Mouse (Mus musculus): ENCODE results near the gene Slc2a12.

The Slc2a12 gene

DNA sequence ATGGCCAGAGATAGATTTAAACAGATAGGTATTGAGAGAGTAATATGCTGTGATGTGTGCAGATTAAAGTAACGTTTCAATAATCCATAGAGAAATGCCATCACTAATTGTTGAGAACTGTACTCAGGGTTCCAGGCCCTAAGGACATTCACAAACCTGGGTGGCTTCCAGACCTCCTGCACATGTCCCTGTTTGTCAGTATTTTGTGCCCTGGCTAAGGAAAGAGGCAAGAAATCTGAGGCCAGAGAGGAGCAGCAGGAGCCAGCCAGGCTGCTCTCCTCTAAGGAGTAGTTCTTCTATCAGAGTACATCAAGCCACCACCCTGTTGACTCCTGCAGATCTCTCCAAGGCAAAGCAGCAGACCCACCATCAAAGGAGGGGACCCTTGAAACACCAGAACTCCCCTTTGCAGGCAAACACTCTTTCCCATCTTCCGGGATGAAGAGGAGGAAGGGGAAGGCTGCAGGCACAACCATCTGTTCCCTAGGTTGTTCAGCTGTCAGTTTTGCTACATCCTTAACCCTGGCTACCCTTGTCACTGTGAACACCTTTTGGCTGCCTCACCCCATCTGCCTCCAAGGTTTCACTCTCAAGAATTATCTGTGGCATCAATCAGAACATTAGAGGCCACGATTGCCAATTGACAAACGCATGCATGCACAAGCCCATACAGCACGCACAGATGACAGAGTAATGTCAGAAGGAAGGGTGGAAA lies 15.6 kb downstream of the Slc2a12 start:
- DNase-seq (ENCODE audit: low spot score), result no peak

- DNase-seq (ENCODE audit: low spot score), result no peak
These were observed 23.7 kb downstream of the Slc2a12 start for GRCm38 (mm10) chr10:22668509-22668908.

DNA sequence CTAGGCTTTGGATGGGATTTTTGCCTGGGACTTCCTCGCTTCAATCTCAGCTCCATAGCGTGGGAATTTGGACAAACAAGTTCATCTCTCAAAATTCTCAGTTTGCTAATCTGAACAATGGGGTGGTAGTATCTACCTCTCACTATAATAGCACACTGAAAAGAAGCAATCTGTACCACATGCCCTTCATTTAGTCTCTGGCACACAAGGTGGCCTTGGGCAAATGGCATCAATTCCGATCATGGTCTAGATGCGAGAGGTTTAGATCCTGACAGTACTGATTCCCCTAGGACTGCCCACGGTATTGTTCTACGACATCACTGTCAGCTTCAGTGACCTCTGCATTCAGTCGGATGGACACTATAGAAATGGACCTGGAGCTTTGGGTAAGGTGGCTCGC lies 29.4 kb downstream of the Slc2a12 start:
- no peak for DNase-seq (ENCODE audit: low spot score)

DNA sequence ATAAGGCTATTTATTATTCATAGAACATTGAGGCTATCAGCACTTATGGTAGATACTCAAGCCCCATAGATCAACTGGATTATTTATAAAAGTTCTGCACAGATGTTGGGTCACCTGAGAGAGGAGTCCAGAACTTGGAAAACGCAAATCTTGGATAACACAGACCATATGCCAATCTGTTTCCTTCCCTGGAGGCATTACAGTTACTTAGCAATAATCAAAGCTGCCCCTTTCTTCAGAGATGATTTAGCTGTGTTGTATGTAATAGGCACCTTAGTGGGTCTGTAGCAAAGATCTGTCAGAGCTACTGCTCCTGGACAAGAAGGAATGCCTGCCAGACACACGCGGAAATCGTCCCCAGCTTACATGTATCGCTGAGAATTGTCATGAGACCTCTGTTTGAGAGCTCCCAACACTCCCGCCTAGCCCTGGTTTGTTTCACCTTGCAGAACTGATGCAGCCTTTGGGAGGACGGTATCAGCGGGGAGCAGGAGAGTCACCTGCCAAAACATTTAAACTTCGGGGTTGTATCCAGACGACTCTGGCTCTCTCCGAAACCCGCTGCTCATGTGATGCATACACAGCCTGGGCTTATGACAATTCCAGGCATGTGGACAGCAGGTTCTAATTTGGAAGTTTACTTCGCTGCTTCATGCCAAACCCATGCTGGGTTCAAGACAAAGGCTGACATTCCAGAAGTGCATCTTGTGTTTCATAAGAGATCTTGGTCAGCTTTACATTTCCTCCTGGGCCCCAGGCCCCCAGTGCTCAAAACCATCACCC lies 31.2 kb downstream of the Slc2a12 start:
- DNase-seq (ENCODE audit: low spot score), result no peak

DNA sequence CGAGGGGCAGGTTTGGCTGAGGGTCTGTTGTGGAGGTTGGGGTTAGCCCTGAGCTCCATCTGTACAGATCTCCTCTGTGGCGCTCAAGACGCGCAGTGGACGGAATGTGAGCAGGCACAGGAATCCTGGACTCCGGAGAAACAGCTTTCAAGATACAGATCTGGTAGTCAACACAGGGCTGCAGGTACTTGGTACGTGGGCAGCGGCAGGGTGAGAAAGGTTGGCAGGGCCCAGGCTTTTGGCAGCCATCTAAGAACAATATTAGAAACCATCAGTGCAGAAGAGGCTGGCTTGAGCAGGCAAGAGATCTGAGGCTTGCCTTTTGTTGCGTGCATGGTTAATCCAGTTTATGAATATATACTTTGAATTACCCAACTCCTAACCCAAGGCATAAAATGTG lies 51.4 kb downstream of the Slc2a12 start:
- no peak for DNase-seq (ENCODE audit: low spot score)

DNA sequence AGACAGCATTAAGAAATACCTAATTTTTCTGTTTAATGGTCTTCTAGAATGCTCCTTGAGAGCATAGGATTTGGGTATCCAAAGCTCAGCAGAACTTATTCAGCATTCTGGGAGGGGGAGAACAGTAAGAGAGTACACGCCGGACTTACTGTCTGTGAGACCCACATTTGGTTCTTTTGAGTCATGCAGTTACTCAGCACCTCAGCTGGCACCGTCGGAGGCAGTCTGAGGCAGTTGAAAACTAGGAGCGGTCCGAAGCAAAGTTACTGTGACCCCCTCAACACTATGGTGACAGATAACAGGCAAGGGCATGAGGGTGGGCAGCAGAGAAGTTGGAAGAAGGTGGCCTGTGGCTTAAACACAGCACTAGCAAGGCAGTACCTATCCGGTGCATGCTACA lies 52.1 kb downstream of the Slc2a12 start:
- DNase-seq (ENCODE audit: low spot score), result no peak

DNA sequence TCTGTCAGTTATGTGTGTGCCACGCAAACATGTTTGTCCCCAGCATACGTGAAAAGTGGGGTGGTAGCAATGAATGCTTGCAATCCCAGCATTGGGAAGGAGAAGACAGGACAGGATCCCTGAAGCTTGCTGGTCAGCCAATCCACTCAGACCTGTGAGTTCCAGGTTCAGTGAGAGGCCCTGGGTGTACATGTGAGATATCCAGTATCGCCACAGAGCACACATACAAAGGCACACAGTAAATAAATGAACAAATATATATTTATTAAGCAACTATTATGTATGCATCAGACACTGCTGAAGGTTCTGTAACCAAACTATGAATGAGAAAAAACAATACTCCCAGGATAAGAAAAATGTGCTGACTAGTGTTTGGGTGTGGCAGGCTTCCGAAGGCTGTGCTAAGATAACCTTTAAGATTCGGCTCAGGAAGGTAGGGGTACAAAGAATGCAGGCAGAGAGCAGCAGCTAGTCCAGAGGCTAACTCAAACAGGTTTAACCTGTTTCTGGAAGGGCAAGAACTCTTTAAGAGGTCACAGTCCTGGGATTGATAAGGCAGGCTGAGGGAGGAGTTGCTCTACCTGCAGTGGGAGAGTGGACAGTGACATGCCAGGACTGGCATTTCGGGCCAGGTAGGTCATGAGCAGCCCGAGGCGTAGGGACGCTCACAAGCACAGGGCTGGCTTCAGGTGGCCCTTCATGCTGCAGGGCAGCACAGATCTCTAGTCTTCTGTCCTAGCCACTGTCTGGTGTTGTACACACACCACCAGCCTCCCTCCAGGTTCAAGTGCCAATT lies 53.5 kb downstream of the Slc2a12 start:
- DNase-seq (ENCODE audit: low spot score), result no peak

DNA sequence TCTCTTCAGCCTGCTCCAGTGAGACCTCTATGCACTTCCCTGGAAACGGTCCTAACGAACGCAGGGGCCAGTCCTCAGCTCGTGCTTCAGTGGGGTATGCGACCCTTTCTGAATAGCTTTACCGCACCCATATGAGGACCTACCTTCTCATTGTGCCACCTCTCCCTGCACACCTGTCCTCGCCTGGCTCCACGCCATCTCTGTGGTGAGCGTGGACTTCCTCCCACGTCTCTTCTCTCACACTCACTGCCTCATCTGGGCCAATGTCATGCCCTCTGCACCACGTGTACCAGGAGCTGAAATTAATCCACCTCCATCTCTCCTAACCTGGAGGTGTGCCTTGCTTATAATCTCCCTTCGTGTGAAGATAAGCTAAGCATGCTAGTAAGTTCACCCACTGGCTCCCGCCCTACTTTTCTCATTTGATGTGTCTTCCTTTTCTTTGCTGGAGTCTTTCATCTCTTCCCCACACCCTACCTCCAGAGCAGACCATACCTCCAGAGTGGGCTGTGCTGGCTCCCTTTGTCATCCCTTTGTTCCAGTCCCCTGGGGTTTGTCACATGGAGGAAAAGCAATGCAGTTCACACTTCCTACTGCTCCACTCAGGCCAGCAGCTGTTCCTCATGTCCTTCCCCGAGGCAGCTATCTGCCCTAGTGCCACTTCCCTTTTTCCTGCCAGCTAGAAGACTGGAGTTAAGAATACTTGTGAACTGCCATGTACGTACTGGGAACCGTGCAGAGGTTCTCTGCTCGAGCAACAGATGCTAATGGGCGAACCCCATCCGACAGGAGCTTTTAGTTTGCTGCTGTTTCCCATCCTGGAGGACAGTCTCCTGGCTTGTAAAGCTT lies 54.9 kb downstream of the Slc2a12 start:
- no peak for DNase-seq (ENCODE audit: low spot score)

DNA sequence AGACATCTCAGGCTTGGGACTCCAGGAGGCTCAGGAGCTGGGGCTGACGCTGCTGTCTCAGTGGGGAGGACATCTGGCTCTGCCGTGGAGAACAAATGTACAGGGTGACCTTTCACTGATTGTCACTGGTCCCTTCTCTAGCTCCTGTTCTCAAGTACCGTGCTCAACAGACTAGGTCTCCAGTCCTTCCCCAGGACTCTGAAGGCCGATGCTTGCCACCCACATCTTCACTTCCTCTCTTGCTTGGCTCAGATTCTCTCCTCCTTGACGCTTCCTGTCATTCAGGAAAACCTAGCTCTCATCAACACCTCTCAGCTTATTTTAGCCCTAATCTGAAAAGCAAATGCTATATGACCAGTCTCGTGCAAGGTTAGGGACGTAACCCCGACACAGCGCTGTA lies 56.0 kb downstream of the Slc2a12 start:
- no peak for DNase-seq (ENCODE audit: low spot score)

DNA sequence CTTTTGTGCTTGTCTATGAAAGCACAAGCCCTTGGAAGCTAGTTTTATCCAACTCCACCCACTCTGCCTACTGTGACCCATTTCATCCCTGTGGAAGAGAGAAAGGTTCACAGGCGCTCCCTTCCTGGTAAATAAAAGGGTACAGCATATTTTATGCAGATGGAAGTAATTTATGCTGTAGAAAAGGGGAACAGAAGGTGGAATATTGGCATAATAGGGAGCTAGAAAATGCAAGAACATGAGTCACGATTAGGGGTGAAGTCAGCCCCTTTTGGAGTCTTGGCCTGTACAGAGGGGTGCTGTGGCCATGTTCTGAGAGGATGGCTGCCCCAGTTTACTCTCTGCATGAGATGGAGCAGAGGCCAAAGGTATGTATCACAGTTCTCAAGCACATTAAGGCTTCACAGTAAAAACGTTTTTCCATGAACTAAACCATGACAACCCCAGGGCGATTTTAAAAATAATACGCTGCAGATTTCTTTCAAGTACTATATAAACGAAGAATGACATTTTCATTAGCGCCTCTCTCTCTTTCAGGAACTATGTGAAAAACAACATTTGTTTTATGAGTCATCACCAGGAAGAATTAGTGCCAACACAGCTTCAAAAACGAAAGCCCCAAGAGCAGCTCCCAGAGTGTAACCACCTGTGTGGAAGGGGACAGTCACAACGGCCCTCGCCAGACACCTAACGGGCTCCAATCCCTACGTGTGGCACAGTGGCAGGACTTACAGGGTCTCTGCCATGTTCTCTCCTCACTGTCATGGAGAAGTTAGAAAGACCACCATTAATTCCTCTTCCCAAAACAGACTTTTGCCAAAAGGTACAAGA lies 56.9 kb downstream of the Slc2a12 start:
- no peak for DNase-seq (ENCODE audit: low spot score)

GRCm38 (mm10) chr10:22703844-22704243 lies 59.0 kb downstream of the Slc2a12 start:
- DNase-seq (ENCODE audit: low spot score), result no peak

DNA sequence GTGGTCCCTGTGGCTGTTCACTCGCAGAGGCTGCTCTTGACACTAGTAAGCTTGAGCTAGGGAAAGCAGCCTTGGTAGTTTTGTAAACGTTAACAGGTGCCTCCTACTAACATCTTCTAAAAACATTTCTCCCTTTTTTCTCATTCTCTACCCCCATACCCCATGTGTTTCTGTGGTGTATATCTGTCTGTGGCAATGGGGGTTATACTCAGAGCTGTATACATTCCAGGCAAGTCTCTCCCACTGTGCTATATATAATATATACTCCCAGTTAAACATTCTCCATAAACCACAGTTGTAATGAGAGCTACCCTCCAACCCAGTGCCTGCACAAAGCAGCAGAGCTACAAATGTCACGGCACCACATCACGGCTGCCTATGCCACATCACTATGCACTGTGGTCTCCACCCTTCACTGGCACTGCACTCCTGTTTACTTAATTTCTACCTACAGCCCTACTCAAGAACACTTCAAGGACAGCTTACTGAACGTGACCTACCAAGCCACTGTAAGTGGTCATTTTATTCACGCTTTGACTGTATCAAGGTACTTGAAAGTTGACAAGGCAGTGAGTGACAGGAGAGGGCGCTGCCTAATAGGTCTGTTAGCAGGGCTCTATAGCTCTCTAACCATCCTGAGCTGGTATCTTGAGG lies 63.5 kb downstream of the Slc2a12 start:
- DNase-seq (ENCODE audit: low spot score), result no peak

DNA sequence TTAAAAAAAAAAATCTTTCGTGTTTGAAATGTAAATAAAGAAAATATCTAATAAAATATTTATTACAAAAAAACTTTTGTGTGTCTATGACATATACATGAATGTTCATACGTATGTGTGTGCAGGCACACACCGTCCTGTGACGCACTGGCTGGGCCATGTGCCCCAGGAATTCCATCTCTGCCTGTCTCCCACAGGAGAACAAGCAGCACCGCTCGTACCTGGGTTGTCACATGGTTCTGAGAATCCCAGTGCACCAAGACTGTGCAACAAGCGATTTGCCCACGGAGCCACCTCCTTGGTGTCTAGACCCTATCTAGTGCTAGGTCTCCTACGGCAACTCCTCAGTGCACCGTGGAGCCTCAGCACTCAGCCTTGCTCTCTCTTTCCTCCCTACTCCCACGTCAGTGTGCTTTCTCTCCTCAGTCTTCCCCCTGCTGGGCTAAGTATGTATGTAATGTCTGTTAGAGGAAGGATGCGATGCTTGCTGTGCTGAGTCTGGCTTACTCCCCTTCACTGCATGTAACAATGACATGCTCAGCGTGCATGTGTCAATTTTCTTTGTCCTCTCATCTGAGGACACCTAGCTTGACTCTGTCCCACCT lies 65.5 kb downstream of the Slc2a12 start:
- DNase-seq (ENCODE audit: low spot score), result no peak

DNA sequence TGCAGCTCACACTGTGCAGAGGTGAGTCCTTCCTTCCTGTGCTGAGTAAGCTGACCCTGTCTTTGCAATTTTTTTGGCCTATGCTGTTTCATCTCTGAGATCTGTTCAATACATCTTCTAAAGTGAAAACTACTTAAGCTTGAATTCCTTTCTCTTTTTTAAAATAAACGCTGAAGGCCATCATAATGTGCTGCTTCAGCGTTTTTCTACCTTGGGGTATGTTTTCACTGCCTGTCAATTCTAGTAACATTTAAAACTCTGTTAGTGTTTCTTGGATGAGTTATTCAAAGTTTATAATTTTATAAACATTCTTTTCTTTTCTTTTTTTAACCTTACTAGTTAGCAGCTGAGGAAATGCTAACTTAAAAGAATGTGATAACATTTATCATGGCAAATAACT lies 68.1 kb downstream of the Slc2a12 start:
- no peak for DNase-seq (ENCODE audit: low spot score)

GRCm38 (mm10) chr10:22714520-22714919 lies 69.7 kb downstream of the Slc2a12 start:
- DNase-seq (ENCODE audit: low spot score), result no peak

DNA sequence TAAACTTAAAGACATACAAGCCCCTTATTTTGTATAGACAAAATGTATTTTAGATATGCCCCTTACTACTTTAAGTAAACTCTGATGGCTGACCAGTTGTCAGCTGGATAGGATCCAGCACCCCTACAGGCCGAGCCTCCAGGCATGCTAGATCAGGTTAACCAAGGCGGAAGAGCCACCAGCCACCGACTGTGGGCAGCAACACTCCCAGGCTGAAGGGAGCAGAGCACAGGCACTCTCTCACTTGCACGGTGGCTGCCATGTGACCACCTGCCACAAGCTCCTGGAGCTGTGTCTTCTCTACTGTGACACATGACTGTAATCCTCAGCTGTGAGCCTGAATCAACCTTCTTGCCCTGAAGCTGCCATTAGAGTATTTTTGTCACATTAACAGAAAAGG lies 73.7 kb downstream of the Slc2a12 start:
- no peak for DNase-seq (ENCODE audit: low spot score)

- no peak for DNase-seq (ENCODE audit: low spot score)
These were observed 76.1 kb downstream of the Slc2a12 start for GRCm38 (mm10) chr10:22720781-22721529.

DNA sequence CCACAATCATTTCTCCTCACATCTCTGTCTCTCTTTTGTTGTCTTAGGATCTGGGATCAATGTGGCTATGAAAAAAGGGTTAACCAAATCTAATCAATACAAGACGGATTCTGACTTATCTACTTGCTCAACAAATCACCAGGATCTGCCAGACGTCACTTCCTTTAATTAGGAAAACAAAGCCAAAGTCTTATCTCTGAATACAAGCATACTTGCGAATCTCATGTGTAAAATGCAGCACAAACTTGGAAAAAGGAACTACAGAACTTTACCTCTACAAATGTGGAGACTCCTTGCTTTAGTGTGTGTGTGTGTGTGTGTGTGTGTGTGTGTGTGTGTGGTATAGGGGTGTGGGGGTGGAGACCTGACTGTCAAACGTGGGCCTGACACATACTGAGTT lies 80.4 kb downstream of the Slc2a12 start:
- no peak for DNase-seq (ENCODE audit: low spot score)

DNA sequence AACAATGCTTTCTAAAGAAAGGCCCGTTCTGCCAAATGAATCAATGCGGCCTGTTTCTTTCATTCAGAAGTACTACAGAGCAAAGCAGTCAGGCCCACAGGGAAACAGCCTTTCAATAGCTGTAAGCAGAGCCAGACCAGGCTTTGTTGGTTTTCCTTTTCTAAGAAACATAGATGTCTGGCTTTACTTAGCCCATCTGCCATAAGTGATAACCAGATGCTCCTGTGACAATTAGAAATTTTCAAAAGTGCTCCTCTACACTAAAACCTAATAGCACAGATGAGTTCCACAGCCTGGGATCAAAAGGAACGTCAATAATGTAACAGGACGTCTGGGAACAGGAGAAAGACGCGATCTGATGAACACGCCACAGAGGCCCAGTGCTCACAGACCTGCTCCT lies 81.5 kb downstream of the Slc2a12 start:
- no peak for DNase-seq (ENCODE audit: low spot score)

All from spleen, adult 12 weeks (tissue).